Mouse (Mus musculus): ENCODE measurements at regions not wholly inside any gene's neighbourhood (a gene's known extent, or its start where the extent isn't known, plus 50 kb on each side); places are given as distances from the start of the nearest gene placed in this dataset.
"Not testable (repeated sequence)": the region's sequence is repeated elsewhere in the genome, so short reads cannot be mapped to it uniquely, and the experiment has no call there.

DNA sequence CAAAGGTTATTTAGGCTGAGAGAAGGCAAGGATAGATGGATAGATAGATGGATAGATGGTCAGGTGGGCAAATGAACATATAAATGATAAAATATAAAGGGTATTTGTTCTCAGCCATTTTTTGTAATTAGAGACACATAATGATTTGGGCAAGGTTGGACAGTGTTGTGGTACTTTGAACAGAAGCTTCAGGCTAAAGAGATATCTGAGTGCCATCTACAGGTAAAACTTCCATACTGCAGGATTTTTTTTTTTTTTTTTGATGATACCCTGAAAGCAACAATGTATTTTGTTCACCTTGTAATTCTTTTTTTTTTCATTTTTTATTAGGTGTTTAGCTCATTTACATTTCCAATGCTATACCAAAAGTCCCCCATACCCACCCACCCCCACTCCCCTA lies 110.1 kb upstream of the Trabd2b start:
- no peak for DNase-seq

DNA sequence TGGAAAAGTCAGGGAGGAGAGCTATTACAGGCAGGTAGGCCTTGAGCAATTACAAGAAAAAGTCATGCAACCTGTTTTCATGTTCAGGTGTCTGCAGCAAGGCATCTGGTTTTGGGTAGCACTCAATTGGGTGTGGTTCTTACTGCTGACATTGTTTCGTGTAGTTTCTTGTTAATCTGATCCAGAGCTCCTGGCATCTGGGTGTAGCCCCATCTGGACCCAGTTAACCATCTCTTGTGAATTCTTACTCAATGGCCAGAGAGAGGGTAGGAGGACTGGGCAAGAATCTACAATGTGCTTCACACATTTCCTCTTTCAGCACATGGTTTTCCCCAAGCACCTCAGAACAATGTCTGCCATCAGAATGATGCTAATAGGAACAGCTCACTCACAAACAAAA lies 108.0 kb upstream of the Trabd2b start:
- DNase-seq = not testable (repeated sequence)

DNA sequence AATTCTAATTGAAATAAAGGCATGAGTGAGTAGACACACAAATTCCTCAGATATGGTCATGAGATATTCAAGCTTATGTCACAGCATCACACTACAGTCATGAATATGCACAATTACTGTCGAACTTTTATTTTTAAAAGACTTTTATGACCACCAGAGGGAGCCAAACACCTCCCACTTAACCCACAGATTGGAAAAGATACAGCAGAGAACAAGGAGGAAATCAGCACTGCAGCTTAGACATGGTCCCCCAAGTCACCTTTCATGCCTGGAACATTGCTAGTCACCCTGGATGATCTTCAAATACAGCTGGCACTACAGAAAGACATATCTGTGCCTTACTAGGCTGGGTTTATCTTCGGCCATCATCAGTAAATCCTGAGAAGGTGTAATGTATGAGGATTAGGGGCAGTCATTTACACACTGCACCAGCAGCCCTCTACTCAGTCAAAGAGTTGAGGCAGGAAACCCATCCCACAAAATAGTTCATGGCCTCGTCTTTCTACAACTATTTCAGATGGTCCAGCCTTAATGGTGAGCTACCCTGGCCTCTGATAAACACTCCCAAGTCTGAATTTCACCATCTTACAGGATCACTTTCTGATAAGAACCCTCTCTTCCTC lies 106.0 kb upstream of the Trabd2b start:
- peak in 1 of 2 experiments; percentile 13 for DNase-seq

DNA sequence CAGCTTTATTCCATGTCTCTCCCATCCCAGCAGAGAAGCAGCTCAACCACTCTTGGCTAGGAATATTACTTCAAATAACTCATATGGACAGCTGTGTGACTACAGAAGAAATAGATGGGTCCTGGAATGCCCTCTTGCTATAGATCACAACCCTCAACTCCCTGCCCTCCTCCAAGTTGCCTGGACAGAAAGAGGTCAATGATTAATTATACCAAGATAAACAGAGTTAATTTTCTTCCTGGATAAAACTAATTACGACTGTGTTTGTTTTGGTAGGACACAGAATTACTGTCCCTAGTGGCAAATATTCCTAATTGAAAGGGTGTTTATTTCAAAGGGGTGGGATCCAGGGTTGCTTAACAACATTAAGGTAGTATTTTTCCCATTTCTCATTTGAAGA lies 101.9 kb upstream of the Trabd2b start:
- DNase-seq = no peak

DNA sequence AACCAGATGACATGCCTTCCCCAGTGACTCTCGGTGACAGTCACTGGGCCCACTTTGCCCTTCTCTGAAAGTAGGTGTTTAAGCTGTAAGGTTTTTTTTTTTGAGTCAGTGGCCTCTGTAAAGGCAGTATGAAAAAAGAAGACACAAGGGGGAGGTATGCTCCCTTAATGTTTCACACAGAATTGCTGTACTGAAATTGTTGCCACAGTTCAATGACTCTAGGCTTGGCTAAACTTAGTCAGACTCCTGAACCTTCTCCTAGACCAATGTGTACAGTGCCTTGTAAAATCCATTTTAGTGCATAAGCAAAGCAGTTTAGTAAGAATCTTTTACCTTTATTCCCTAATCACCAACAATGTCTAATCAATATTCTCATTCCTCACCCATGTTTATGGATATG lies 99.0 kb upstream of the Trabd2b start:
- no peak for DNase-seq

DNA sequence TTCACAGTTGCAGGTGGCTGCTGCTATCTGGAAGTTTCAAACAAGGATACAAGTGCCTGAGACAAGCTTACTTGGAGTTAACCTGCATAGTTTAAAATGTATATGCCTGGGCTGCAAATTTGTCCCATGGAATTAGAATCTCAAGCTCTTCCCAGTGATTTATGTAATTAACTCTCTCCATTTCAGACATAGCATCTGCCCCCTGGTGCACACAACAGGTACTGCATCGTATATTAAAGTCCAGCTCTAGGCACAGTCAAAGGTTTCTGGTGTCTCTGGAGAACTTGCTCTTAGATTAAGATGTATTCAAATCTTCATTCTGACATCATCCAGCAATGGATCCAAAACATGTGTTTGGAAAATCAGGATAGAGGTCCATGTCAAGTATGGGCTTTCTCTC lies 98.0 kb upstream of the Trabd2b start:
- DNase-seq = peak in 1 of 2 experiments; percentile 29

DNA sequence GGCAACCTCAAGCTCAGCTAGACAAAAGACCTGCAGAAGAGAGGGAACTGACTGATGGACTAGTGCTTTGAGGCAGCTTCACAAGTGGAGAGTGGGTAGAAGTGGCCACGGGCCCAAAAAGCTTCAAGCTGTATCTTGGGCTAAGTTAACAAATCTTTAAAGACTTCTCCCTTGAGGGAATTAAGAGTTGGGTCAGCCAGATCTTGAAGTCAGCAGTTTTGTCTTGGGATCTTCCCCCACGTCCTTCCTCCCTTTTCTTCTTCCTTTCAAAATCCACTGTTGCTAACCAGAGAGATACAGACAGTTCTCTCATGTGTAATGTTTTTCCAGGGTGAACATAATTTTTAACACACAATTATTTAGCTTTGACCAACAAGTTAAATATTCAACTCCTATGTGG lies 91.5 kb upstream of the Trabd2b start:
- no peak for DNase-seq

DNA sequence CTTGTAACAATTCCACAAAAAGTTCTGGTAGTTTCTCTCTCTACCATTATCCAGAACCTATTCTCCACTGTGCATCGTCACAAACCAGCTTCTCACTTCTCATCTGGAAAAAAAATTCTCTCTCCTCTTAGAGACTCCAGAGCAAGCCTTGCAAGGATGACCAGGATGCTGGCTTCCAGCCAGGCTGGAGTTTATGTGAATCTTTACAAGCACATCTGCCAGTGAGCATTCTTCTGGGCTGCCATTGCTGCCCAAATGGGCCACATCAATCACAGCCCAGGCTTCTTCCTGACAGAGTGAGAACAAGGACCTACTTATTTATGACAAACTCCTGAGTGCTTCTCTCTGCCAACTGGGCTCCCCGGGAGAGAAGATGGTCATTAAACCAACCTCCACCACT lies 91.0 kb upstream of the Trabd2b start:
- DNase-seq = peak; percentile 16 to 51

DNA sequence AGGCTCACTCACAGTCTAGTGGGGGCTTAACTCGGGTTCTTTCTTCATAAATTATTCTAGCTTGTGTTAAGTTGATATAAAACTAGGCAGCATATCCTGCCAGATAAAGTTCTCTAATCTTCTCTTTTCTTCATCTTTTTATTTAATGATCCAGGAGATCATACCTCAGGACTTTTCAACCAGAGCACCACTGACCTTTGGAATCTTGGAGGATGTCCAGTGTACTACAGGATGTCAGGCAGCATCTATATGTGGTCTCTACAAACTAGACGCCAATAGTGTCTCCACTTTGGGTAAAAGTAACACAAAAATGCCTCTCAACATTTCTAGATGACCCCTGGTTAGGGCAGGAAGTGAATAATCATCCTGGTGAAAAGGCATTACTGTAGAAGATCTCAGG lies 89.4 kb upstream of the Trabd2b start:
- no peak for DNase-seq

DNA sequence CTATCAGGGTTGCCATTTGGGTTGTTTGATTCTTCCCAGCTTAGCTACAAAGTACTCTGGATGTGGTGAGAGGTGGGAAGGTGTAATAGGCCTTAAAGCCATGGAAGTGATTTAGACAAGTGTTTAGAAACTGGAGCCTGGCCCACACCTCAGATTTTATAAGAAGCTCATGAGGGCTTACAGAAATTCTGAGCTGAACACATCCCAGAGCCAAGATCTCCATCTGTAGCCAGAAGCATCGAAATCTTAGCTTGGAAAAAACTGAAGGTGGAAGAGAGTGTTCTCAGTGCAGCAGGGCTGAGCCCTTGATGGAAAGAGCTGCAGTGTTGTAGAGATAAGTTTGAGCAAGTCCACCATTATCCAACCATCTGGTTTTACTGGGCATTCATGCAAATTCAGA lies 86.4 kb upstream of the Trabd2b start:
- no peak for DNase-seq

DNA sequence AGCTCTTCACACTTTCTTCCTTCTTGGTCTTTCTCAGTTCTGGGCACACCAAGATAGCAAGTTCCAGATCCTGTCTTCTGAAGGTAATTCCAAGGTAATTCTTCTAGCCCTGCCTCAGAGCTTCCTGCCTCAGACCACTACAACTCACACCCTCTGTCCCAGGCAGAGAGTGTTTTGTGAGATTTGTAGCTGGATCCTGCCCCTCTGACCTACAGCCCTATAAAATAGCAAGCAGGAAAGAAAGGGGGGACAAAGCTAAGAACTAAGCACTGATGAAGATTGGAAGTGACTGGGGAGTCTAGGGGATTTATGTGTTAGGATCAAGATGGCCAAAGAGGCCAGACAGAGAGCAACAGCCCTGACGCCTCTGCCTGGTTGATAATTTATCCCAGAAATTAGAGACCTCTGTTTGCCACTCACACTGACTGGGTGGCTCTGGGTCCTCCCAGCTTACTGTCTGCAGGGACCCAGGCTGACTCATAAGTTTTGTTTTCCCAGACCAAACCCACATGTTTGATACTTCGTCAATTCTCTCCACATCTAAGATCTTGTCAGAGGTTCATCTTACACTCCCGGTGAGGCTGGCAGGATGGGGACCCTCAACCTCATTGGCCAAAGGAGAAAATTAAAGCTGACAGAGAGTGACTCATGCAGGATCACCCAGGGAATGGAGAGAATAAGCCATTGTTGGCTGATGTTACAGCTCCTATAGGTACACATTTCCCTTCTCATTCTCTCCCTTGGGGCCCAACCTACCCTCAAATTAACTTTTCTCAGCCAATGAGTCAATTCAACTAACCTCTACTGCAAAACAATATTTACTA lies 84.8 kb upstream of the Trabd2b start:
- no peak for DNase-seq

DNA sequence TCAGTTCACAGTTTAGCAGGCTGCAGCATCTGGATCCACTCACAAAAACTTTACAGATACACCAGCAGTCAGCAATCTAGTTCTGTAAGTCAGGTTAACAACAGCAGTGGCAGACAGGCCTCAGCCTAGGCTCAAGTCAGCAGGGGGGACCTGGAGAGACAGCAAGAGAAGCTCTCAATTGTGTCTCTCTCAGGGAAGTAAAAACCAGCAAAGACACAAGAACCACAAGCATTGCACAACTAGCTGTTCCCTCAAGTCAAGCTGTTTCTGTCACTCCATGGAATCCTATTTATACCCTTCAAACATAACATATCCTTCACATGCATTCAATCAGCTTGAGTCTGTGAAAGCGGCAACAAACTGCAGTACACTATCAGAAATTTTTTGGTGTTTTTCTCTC lies 76.5 kb upstream of the Trabd2b start:
- no peak for DNase-seq

DNA sequence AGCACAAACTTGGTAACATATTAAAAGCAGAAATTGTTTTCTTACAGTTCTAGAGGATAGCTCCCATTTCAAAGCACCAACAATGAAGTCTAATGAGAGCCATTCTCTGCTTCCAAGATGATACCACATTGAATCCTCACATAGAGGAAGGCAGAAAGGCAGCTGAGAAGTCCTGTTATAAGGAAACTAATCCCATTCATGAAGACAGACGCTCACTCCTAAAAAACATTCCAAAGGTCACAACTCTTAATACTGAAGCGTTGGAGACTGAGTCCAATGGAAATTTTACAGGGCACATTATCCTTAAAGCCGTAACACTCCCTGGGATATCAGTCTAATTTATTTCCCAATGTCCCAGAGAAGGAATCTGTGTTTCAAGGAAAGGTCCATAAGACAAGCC lies 75.4 kb upstream of the Trabd2b start:
- no peak for DNase-seq

DNA sequence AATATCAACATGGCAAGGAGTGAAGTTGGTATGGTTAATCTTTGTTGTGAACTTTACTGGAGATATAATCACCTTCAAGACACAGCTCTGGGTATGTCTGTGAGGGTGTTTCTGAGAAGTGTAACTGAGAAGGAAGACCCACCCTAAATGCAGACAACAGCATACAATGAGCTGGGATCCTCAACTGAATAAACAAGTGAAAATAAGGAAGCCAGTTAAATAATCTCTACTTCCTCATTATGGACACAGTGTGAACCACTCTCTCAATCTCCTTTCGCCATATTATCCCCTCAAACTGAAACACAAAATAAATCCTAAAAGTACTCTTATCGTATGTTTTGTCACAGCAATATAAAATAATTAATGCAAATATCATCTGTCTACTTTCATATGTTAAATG lies 71.7 kb upstream of the Trabd2b start:
- no peak for DNase-seq

DNA sequence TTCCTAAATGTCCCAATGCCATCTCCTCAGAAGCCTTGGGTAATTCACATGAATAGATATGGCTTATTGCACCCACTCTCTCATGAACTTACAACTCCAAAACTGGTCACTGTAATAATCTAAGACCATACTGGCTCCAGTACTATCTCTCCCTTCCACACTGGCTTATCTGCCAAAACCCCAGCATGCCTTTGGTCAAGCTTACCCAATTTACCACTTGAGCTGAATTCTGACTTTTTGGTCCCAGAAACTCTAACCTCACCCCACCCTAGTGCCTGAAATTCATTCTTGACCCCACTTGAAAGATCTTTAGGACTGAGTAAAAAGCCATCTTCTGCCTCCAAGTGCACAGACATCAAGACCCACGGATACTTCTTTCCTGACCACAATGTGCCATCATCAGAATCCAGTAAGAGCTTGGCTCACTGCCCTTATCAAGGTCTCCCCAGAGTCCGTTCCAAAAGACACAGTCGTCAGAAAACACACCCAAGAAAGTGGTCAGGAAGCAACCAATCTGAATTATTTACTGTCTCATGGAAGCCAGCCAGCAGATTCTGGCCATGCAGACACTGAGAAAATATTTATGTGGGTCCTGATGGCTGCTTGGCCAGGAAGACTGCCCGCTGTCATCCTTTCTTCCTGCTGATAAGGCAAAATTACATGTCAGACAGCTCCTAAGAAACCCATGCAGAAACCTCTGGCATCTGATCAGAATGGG lies 70.3 kb upstream of the Trabd2b start:
- peak; percentile 52 to 63 for DNase-seq

DNA sequence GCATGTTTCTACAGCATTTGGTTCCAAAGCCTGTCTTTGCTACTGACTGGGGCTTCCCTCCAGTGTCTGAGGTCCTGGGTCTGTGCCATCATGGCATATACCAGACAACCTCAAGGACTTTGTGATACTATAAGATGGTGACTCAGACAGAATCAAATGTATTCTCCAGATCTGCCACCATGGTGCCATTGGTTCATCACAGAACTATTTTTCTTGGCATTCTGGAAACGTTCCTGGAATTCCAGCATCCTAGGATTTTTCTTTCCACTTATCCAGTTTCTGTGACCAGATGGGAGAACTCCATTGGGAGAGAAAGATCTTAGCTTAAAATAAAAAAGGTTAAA lies 69.8 kb upstream of the Trabd2b start:
- DNase-seq = no peak

DNA sequence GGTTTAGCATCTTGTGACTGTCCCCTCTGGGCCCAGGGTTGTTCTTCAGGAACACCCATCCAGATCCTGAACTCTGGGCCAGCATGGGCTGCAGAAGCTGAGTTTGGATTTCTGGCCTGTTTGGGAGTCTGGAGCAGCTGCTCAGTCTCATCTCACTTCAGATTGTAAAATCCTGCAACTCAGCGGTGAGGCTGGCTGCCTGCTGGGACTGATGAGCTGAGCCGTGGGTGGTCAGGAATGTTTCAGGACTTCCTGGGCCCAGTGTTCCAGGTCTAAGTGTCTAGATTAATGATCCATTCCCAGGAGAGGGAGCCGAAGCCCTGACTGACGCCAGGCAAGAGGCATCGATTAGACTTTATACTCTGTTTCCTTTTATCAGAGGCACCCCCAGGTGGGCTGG lies 66.7 kb upstream of the Trabd2b start:
- DNase-seq = peak; percentile 6 to 69

DNA sequence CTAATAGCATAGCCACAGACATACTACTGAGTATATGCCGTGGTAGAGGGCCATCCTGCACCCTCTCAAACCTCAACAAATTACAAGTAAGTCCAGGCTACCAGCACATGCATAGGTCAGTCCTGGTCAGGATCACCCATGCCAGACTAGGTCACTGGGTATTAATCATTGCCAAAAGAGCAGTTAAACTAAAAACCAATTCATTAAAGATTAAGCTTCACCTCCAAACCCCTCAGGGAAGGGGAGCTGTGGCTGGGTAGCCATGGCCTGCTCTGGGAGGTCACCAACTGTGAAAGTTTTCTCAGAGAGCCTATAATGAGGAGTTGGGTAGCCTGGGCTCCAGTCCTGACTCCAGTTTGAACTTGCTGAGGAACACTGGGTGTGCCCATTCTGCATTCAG lies 61.4 kb upstream of the Trabd2b start:
- no peak for DNase-seq

DNA sequence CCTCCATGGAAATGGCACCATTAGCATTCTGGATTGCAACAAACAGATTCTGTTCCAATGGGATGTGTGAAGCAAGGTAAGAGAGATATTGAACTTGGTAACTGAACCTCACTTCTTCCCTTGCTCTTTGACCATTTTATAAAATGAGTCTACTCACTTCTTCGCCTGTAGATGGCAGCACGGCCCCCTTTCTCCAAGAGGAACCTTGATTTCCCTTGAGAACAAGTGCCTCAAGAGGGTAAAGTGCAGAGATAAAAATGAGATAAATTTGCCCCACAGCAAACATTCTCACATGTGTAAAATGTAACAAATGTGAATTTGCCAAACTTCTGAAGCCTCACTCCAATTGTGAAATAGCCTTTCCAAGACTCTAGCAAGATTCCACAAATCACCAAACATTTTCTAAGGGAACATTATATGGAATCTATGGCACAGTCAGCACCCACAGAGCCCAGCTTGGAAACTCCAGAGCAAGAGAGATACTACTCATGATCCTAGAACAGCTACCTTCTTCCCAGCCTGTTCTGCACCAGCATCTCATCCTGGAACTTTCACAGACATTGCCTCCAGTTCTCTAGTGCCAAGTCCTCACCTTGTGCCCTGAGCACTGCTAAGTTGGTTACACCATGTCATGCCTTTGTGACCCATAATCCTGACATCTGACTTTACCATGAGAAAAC lies 60.3 kb upstream of the Trabd2b start:
- peak in 1 of 2 experiments; percentile 39 for DNase-seq

DNA sequence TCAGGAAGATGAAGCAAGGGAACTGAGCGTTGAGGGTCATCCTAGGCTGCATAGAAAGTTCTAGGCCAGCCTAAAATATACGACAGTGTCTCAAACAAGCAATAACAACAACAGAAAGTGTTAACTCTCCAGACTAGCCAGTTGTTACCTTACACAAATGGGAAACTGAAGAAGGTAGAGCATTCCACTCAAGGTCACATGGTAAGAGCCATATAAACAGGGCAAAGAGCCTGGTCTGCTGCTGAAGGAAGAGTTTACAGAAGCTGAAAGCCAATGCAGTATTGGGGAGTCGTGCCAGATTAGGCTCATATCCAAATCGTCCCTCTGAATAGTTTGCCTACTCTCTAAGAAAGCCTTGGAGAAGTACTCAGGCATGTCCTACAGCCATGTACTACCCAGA lies 59.6 kb upstream of the Trabd2b start:
- no peak for DNase-seq

DNA sequence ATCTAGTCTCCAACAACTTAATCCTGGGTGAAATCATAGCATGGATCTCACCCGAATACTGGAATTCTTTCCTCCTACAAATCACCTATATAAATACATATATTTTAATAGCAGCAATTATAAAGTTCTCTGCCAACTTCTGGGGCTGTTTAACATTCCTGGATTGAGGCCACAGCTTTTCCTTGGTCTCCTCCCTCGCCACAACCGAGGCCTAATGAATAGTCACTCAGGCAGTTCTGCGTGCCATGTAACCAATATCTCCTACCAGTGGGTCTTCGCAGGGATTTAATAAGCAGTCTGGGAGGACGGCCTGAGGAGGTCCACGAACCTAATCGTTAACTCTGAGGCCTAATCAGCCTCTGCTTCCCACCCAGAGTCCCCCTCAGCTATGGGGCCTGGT lies 56.9 kb upstream of the Trabd2b start:
- DNase-seq = no peak

DNA sequence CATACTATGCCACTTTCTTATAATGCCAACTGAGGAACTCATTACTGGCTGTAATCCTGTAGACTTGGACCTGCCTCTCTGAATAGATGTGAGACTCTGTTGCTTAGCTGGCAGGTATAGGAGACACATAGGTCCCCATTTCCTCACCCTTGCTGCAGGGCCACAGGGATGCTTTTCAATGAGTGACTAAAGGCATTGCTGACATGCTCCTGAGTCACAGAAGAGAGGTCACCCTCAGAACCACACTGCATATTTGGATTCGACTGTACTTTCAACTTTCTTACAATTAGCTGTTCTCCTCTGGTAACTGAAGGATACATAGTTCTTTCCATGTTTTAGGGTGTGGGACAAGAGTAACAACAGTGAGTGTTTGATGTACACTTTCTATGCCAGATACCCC lies 55.2 kb upstream of the Trabd2b start:
- DNase-seq = no peak

DNA sequence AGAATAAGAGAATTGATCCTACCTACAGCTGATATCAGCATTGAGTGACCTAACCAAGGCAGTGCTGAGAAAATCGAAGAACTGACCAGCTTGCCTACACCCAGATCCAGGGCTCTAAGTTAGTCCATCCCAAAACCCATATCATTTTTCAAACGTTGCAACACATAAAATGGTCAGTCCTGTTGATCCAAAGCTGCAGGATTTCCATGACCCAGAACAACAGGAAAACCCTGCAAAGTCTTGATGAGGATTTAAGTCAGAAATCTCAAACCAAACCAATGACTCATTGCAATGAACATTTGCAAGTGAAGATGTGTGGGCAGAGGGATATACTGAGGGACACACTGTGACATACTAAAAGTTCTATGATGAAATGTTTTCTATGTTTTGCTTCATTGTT lies 53.5 kb upstream of the Trabd2b start:
- DNase-seq = no peak

All from lung, postnatal 4 days (tissue).